Mouse (Mus musculus): ENCODE data around the gene Fcgr4.
A peak's percentile ranks its signal among the peaks of the same experiment; 100 is the strongest.

The Fcgr4 gene

GRCm38 (mm10) chr1:171006905-171007304, 11.8 kb upstream of the Fcgr4 start:
- DNase-seq (ENCODE audit: low read depth, low spot score) = no peak

GRCm38 (mm10) chr1:171011733-171012132, 7.0 kb upstream of the Fcgr4 start:
- no peak for DNase-seq (ENCODE audit: low read depth, low spot score)

DNA sequence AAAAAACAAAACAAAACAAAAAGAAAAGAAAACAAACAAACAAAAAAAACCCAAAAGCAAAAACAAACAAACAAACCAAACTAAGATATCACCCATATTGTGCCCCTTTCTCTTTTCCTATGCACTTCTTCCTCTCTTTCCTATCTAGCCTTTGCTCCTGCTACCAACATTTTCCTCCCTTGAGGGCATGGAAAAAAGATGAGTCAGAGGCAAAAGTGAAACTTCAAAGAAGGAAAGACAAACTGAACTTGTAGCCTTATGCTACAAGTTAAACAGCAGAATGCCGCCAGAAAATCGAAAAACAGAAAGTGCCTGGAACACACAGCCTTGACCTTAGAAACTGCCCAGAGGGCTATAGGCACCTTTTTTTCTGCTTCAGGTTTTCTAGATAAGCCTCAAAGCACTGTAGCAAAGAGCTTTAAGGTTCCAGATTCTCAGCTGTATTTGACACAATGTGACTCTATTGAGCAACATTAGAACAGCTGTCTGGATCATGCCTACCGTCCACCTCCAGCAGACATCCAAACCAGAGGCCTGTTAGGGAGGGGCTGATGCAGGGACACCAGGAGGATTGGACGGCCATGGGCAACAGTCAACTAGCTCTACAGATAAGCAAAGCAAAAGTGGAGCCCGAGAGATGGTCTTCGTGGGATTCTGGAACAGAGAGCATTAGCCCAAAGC, 1.9 kb upstream of the Fcgr4 start:
- no peak for DNase-seq (ENCODE audit: low read depth, low spot score)

- DNase-seq (ENCODE audit: low read depth, low spot score) = no peak
These were observed 1.1 kb upstream of the Fcgr4 start for GRCm38 (mm10) chr1:171017468-171018158.

- no peak for DNase-seq (ENCODE audit: low read depth, low spot score)
These were observed 711 bp downstream of the Fcgr4 start for GRCm38 (mm10) chr1:171019311-171019950.

DNA sequence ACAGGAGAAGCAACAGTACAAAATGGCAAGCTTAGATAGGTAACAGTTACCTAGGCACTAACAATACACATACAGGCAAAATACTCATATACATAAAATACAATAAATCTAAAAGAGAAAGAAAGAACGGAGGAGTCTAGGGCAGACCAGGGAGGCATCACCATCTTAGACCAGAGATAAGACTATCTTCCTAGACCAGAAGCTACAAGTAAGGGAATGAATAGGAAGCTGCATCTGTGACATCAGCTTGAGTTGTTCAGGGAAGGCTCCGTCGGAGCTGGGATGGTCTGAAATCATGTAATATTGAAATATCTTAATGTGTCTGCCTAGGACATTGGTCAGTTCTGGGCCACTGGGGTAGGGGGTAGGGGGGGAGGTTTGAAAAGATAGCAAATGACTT, 13.0 kb downstream of the Fcgr4 start:
- DNase-seq (ENCODE audit: low read depth, low spot score) = no peak

GRCm38 (mm10) chr1:171032691-171033090, 14.0 kb downstream of the Fcgr4 start:
- no peak for DNase-seq (ENCODE audit: low read depth, low spot score)

DNA sequence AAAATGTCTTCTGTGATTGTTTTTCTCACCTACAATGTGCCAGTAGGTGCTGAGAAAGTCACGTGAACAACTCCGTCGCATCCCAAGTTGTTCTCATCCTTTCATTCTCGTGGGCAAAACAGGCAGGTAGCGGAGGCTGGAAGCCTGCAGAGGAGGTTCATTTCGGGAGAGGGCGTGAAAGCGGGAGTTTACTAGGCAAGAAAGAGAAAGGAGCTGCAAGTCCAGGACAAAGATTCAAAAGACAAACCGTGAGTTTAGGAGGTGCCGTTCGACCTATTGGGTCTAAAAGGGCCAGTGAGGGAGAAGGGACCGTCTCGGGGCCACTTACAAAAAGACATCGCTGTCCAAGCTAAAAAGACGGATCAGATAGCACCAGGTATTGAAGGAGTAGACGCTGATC, 14.5 kb downstream of the Fcgr4 start:
- DNase-seq (ENCODE audit: low read depth, low spot score) = no peak

DNA sequence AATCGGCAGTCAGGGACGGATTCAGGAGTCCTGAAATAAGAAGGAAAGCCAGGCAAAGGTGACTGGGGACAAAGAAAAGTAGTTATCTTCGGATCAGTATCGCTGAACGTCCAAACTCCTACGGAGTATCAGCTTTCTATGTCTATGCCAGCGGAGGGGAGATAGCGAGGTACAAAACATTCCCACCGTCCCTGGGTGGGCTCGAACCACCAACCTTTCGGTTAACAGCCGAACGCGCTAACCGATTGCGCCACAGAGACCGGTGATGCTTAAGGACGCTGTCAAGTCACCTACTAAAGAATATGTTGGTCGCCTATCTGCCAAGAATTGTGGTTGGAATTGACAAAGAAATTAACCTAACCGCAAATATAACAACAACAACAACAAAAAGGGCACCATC, 15.0 kb downstream of the Fcgr4 start:
- peak; percentile 72 for DNase-seq (ENCODE audit: low read depth, low spot score)

DNA sequence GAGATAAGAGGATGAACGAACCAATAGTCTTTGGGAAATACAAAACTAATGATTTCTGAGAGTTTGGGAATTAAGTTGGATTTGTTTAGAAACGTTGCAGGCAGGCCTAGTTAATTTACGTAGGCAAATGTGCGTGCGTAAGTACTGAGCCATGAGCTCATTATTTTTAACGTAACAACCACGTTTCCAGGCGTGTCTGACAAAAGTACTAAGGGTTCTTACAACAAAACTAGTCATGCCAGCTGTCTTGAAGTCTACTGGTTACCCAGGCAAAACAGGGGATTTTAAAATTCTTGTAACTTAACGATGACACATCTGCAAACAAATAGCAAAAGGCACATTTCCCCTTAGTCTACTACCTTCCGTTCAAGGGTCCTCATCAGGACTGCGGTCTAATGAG, 15.5 kb downstream of the Fcgr4 start:
- no peak for DNase-seq (ENCODE audit: low read depth, low spot score)

GRCm38 (mm10) chr1:171035611-171036010, 16.9 kb downstream of the Fcgr4 start:
- no peak for DNase-seq (ENCODE audit: low read depth, low spot score)

GRCm38 (mm10) chr1:171036550-171037324, 18.0 kb downstream of the Fcgr4 start:
- peak; percentile 71 for DNase-seq (ENCODE audit: low read depth, low spot score)

- DNase-seq (ENCODE audit: low read depth, low spot score) = peak; percentile 62
These were observed 19.4 kb downstream of the Fcgr4 start for GRCm38 (mm10) chr1:171037861-171038721.

GRCm38 (mm10) chr1:171039135-171039534, 20.4 kb downstream of the Fcgr4 start:
- DNase-seq (ENCODE audit: low read depth, low spot score) = no peak

- no peak for DNase-seq (ENCODE audit: low read depth, low spot score)
These were observed 21.2 kb downstream of the Fcgr4 start for GRCm38 (mm10) chr1:171039880-171040279.

GRCm38 (mm10) chr1:171043594-171044153, 25.0 kb downstream of the Fcgr4 start:
- DNase-seq (ENCODE audit: low read depth, low spot score) = no peak

- DNase-seq (ENCODE audit: low read depth, low spot score) = peak; percentile 82
These were observed 25.8 kb downstream of the Fcgr4 start for GRCm38 (mm10) chr1:171044365-171045078.

- no peak for DNase-seq (ENCODE audit: low read depth, low spot score)
These were observed 26.4 kb downstream of the Fcgr4 start for GRCm38 (mm10) chr1:171045079-171045465.

- no peak for DNase-seq (ENCODE audit: low read depth, low spot score)
These were observed 27.8 kb downstream of the Fcgr4 start for GRCm38 (mm10) chr1:171046501-171046900.

DNA sequence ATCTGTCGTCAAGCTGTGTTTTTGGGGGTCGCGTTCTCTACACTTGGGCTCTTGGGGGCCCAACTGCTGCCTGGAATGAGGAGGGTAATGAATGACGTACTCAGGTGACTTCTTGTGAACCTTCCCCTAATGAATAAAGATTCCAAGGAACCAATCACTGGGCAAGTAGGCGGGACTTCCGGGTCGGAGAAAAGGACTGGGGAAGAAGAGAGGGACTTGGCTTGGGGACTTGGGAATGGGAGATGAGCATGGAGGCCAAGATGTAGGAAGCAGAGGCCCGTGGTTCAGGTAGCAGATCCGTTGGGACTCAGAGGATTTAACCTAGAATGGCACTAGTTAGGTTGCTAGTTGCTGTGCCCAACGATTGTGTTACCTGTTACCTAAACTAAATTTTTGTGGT, 30.5 kb downstream of the Fcgr4 start:
- no peak for DNase-seq (ENCODE audit: low read depth, low spot score)

Data from retina, adult 2 months (tissue).